Mouse (Mus musculus) hindbrain, embryonic 10.5 days (tissue): Measurements from ENCODE around the gene Ndrg3. TPM values are rescaled to one million over a fixed set of nuclear protein-coding genes. Genes with fewer than 3 reads are reported as not detected.
A peak's percentile ranks its signal among the peaks of the same experiment; 100 is the strongest.
"Not testable (repeated sequence)": the region's sequence is repeated elsewhere in the genome, so short reads cannot be mapped to it uniquely, and the experiment has no call there.

Experiments
- DNase-seq: peaks from one replicate; pipeline ENCODE4 v3.0.0-alpha.2; 2017; ENCODE audit warnings: low spot score
- H3K27ac ChIP-seq: fragments of 300-500 bp; sonication (generic); 2 replicates; pipeline ENCODE4 v1.5.1; 2016; ENCODE audit warnings: mild to moderate bottlenecking, moderate library complexity
- H3K27me3 ChIP-seq: fragments of 300-500 bp; sonication (generic); 2 replicates; pipeline ENCODE4 v1.6.1; 2016; ENCODE audit warnings: mild to moderate bottlenecking; ENCODE audit not compliant: poor library complexity, insufficient read depth, severe bottlenecking
- H3K36me3 ChIP-seq: fragments of 300-500 bp; sonication (generic); 2 replicates; pipeline ENCODE4 v1.6.1; 2016; ENCODE audit warnings: mild to moderate bottlenecking, moderate library complexity
- H3K4me1 ChIP-seq: fragments of 300-500 bp; sonication (generic); replicated peaks from 2 replicates; pipeline ENCODE4 v1.6.1; 2016; ENCODE audit warnings: mild to moderate bottlenecking
- H3K4me3 ChIP-seq: fragments of 300-500 bp; sonication (generic); 2 replicates; pipeline ENCODE4 v1.5.1; 2016; ENCODE audit warnings: mild to moderate bottlenecking, moderate library complexity
- H3K9me3 ChIP-seq: fragments of 300-500 bp; sonication (generic); 2 replicates; pipeline ENCODE4 v1.6.1; 2016; ENCODE audit warnings: mild to moderate bottlenecking, moderate library complexity
- WGBS: fragments of 180-500 bp; shearing (Covaris S2); methylation state at CpG from one replicate; pipeline ENCODE4 v1.1.7; 2016; 5-methylcytosine and 5-hydroxymethylcytosine counted together
- polyA plus RNA-seq: library from polyadenylated mRNA; unstranded; fragments of >200 nt; fragmentation: Nextera tagmentation; extraction: Ambion mirVana; gene quantifications from 2 replicates; pipeline ENCODE4 v1.2.1, GENCODE M21; 2016

Ndrg3 gene
- polyA plus RNA-seq, 1 experiment from 2014 or later: 49.3 TPM

- not testable (repeated sequence) for H3K4me1 ChIP-seq, H3K36me3 ChIP-seq, H3K27me3 ChIP-seq, DNase-seq, H3K9me3 ChIP-seq, H3K27ac ChIP-seq, H3K4me3 ChIP-seq
- 70% methylated on average over 4 of the region's 4 CpGs for WGBS
Measured at GRCm38 (mm10) chr2:156902411-156902810, 89.4 kb downstream of the Ndrg3 start.

- DNase-seq: no peak
- H3K27ac ChIP-seq: no peak overlapping the region
- no peak overlapping the region for H3K4me3 ChIP-seq
- no peaks in the 10 kb centered on the region for H3K9me3 ChIP-seq
- no peaks in the 10 kb centered on the region for H3K27me3 ChIP-seq
- WGBS: 77% methylated on average over 6 of the region's 6 CpGs
- no peaks in the 10 kb centered on the region for H3K36me3 ChIP-seq
- no peaks in the 10 kb centered on the region for H3K4me1 ChIP-seq
Measured at GRCm38 (mm10) chr2:156901883-156902282, 90.0 kb downstream of the Ndrg3 start.

GRCm38 (mm10) chr2:156901344-156901743 is 90.5 kb downstream of the Ndrg3 start:
- Histone ChIP-seq H3K27me3 (no peaks in the 10 kb centered on the region), H3K36me3 (no peaks in the 10 kb centered on the region), H3K27ac (no peak overlapping the region), H3K4me3 (no peak overlapping the region), H3K9me3 (no peaks in the 10 kb centered on the region), H3K4me1 (no peaks in the 10 kb centered on the region)
- 70% methylated on average over 2 of the region's 2 CpGs for WGBS
- DNase-seq: no peak

- WGBS: 78% methylated on average over 4 of the region's 4 CpGs
- Histone ChIP-seq H3K9me3 (no peaks in the 10 kb centered on the region), H3K27me3 (no peaks in the 10 kb centered on the region), H3K27ac (no peak overlapping the region), H3K36me3 (no peaks in the 10 kb centered on the region), H3K4me3 (no peak overlapping the region), H3K4me1 (no peaks in the 10 kb centered on the region)
- no peak for DNase-seq
Measured at GRCm38 (mm10) chr2:156899184-156899583, 92.7 kb downstream of the Ndrg3 start.

GRCm38 (mm10) chr2:156898374-156898773 is 93.5 kb downstream of the Ndrg3 start:
- H3K27ac ChIP-seq: no peak overlapping the region
- no peaks in the 10 kb centered on the region for H3K4me1 ChIP-seq
- WGBS: 83% methylated on average over 4 of the region's 4 CpGs
- no peak for DNase-seq
- no peaks in the 10 kb centered on the region for H3K9me3 ChIP-seq
- no peaks in the 10 kb centered on the region for H3K27me3 ChIP-seq
- H3K36me3 ChIP-seq: no peaks in the 10 kb centered on the region
- no peak overlapping the region for H3K4me3 ChIP-seq

- 88% methylated on average over 9 of the region's 9 CpGs for WGBS
Measured at GRCm38 (mm10) chr2:156897034-156897433, 94.8 kb downstream of the Ndrg3 start.

GRCm38 (mm10) chr2:156896384-156896914 is 95.4 kb downstream of the Ndrg3 start:
- Histone ChIP-seq H3K4me1 (peaks cover 13% of the 10 kb centered on the region), H3K27ac (no peak overlapping the region), H3K9me3 (no peaks in the 10 kb centered on the region), H3K36me3 (no peaks in the 10 kb centered on the region), H3K4me3 (no peak overlapping the region), H3K27me3 (no peaks in the 10 kb centered on the region)
- no peak for DNase-seq
- WGBS: 86% methylated on average over 9 of the region's 9 CpGs

More at GRCm38 (mm10) chr2:156897034-156897433, 94.8 kb downstream of the Ndrg3 start:
- peaks cover 10% of the 10 kb centered on the region for H3K4me1 ChIP-seq
- DNase-seq: no peak
- H3K4me3 ChIP-seq: no peak overlapping the region
- no peak overlapping the region for H3K27ac ChIP-seq
- no peaks in the 10 kb centered on the region for H3K9me3 ChIP-seq
- no peaks in the 10 kb centered on the region for H3K36me3 ChIP-seq
- H3K27me3 ChIP-seq: no peaks in the 10 kb centered on the region

- Histone ChIP-seq H3K27me3 (no peaks in the 10 kb centered on the region), H3K36me3 (no peaks in the 10 kb centered on the region), H3K27ac (no peak overlapping the region), H3K4me1 (peaks cover 13% of the 10 kb centered on the region), H3K9me3 (no peaks in the 10 kb centered on the region), H3K4me3 (no peak overlapping the region)
- whole genome bisulfite sequencing: 87% methylated on average over 15 of the region's 15 CpGs
- no peak for DNase-seq
Measured at GRCm38 (mm10) chr2:156894496-156895265, 97.2 kb downstream of the Ndrg3 start.

- WGBS: 72% methylated on average over 6 of the region's 6 CpGs
- Histone ChIP-seq H3K4me3 (no peak overlapping the region), H3K27ac (no peak overlapping the region), H3K4me1 (peaks cover 13% of the 10 kb centered on the region), H3K27me3 (no peaks in the 10 kb centered on the region), H3K9me3 (no peaks in the 10 kb centered on the region), H3K36me3 (no peaks in the 10 kb centered on the region)
- DNase-seq: no peak
Measured at GRCm38 (mm10) chr2:156892821-156893220, 99.0 kb downstream of the Ndrg3 start.

GRCm38 (mm10) chr2:156892240-156892639 is 99.6 kb downstream of the Ndrg3 start:
- DNase-seq: peak; percentile 27
- WGBS: 49% methylated on average over 3 of the region's 3 CpGs
- Histone ChIP-seq H3K9me3 (no peaks in the 10 kb centered on the region), H3K4me3 (no peak overlapping the region), H3K36me3 (no peaks in the 10 kb centered on the region), H3K4me1 (peaks cover 16% of the 10 kb centered on the region), H3K27ac (no peak overlapping the region), H3K27me3 (no peaks in the 10 kb centered on the region)

GRCm38 (mm10) chr2:156888490-156888889 is 103.4 kb downstream of the Ndrg3 start:
- Histone ChIP-seq H3K4me1 (peaks cover 27% of the 10 kb centered on the region), H3K27me3 (no peaks in the 10 kb centered on the region), H3K4me3 (no peak overlapping the region), H3K27ac (no peak overlapping the region), H3K9me3 (no peaks in the 10 kb centered on the region), H3K36me3 (no peaks in the 10 kb centered on the region)
- WGBS: 71% methylated on average over 3 of the region's 3 CpGs
- no peak for DNase-seq

- WGBS: 63% methylated on average over 6 of the region's 6 CpGs
- H3K27me3 ChIP-seq: no peaks in the 10 kb centered on the region
- no peak within 1 kb of the TSS for H3K4me3 ChIP-seq
- peaks cover 17% of the 10 kb centered on the region for H3K4me1 ChIP-seq
- no peaks in the 10 kb centered on the region for H3K36me3 ChIP-seq
- DNase-seq: no peak
- no peaks in the 10 kb centered on the region for H3K9me3 ChIP-seq
- no peak within 1 kb of the TSS for H3K27ac ChIP-seq
Measured at GRCm38 (mm10) chr2:156887017-156887416, 104.8 kb downstream of the Ndrg3 start, which contains the start of gene Sla2. Gene Sla2 (minus strand): TSS chr2:156887192.

- no peak overlapping the region for H3K27ac ChIP-seq
- H3K9me3 ChIP-seq: no peaks in the 10 kb centered on the region
- WGBS: 75% methylated on average over 10 of the region's 10 CpGs
- no peaks in the 10 kb centered on the region for H3K27me3 ChIP-seq
- no peak overlapping the region for H3K4me3 ChIP-seq
- H3K36me3 ChIP-seq: no peaks in the 10 kb centered on the region
- peak; percentile 29 for DNase-seq
- peaks cover 15% of the 10 kb centered on the region; the same call in 1 of the 2 replicates for H3K4me1 ChIP-seq
Measured at GRCm38 (mm10) chr2:156886084-156886631, 105.7 kb downstream of the Ndrg3 start.
